8 mouse cellular contexts compared by ENCODE assay signal in genomic region chr8:121513429-121513828, GRCm38 (mm10). TPM values are rescaled to one million over a fixed set of nuclear protein-coding genes. Genes with fewer than 3 reads are reported as not detected.
DNase-seq lines count a peak whose midpoint lies in the region; ATAC-seq and TF ChIP-seq lines count a peak whose summit lies in the region.

No protein-coding gene starts in this region.

- intact Hi-C loops in left cerebral cortex, postnatal 4 days (cut with DNase I): loop anchor here (2.0 to 10.0 kb wide), 3 partner anchors 119 to 401 kb away; partner anchors contain the start of gene Foxl1

- H3K27me3 ChIP-seq in embryonic facial prominence, embryonic 10.5 days (replicated peaks; ENCODE audit: low read depth, poor library complexity, severe bottlenecking): peaks cover 60% of the 10 kb centered on the region
- H3K27me3 ChIP-seq in midbrain, embryonic 16.5 days (ENCODE audit: control insufficient read depth, insufficient read depth, low read depth, low read length): peaks cover 16% of the 10 kb centered on the region
- H3K27me3 ChIP-seq in spleen, adult 2 months (ENCODE audit: control insufficient read depth, insufficient read depth, low read length): no peaks in the 10 kb centered on the region

- H3K9me3 ChIP-seq in embryonic facial prominence, embryonic 10.5 days: no peaks in the 10 kb centered on the region
- no peaks in the 10 kb centered on the region for H3K9me3 ChIP-seq in midbrain, embryonic 16.5 days (replicated peaks; ENCODE audit: control insufficient read depth, low read length, poor library complexity, severe bottlenecking)

- peak; percentile 65 for DNase-seq in 416B (ENCODE audit: low read depth)
- DNase-seq in adrenal gland, postnatal 25 days: peak; percentile 86
- peak; percentile 88 for DNase-seq in embryonic facial prominence, embryonic 10.5 days (ENCODE audit: low spot score)
- peak; percentile 93 for DNase-seq in heart, adult 11 months
- DNase-seq in kidney, adult 11 months: peak; percentile 52
- DNase-seq in left cerebral cortex, postnatal 4 days: peak; percentile 89
- peak; percentile 18 to 65 for DNase-seq in spleen, adult 2 months (ENCODE audit: low read depth in 1 of 2, low spot score in 2 of 2)

- no peak overlapping the region for H3K9ac ChIP-seq in midbrain, embryonic 16.5 days (ENCODE audit: low read depth, low read length)

- TF ChIP-seq POLR2A in spleen, adult 2 months (IDR thresholded peaks at IDR 0.05; ENCODE audit: low read depth, low read length): no peak

- H3K4me3 ChIP-seq in embryonic facial prominence, embryonic 10.5 days: no peak overlapping the region
- H3K4me3 ChIP-seq in midbrain, embryonic 16.5 days (ENCODE audit: low read depth, low read length): no peak overlapping the region
- H3K4me3 ChIP-seq in spleen, adult 2 months (ENCODE audit: extremely low read depth, insufficient read depth, insufficient read length): no peak overlapping the region

- H3K36me3 ChIP-seq in embryonic facial prominence, embryonic 10.5 days (replicated peaks): no peaks in the 10 kb centered on the region
- no peaks in the 10 kb centered on the region for H3K36me3 ChIP-seq in midbrain, embryonic 16.5 days (ENCODE audit: control insufficient read depth, insufficient read depth, low read length)
- H3K36me3 ChIP-seq in spleen, adult 2 months (ENCODE audit: control insufficient read depth, insufficient read depth, low read length): no peaks in the 10 kb centered on the region

- 7% methylated on average over 12 of the region's 12 CpGs for WGBS in embryonic facial prominence, embryonic 10.5 days
- 8% methylated on average over 12 of the region's 12 CpGs for WGBS in midbrain, embryonic 16.5 days
- 5% methylated on average over 12 of the region's 12 CpGs for WGBS in spleen, adult 2 months

- peak; percentile 79; the same call in 1 of the 2 replicates for TF ChIP-seq CTCF in spleen, adult 2 months (IDR thresholded peaks at IDR 0.05; ENCODE audit: extremely low read depth, insufficient read depth, insufficient read length, insufficient replicate concordance)

- H3K4me1 ChIP-seq in embryonic facial prominence, embryonic 10.5 days: peaks cover 12% of the 10 kb centered on the region
- H3K4me1 ChIP-seq in midbrain, embryonic 16.5 days (ENCODE audit: control insufficient read depth, insufficient read depth, low read length): no peaks in the 10 kb centered on the region
- H3K4me1 ChIP-seq in spleen, adult 2 months (ENCODE audit: control insufficient read depth, insufficient read depth, insufficient read length): no peaks in the 10 kb centered on the region

- no peak overlapping the region for H3K27ac ChIP-seq in embryonic facial prominence, embryonic 10.5 days (replicated peaks)
- no peak overlapping the region for H3K27ac ChIP-seq in midbrain, embryonic 16.5 days (ENCODE audit: low read length)
- no peak overlapping the region for H3K27ac ChIP-seq in spleen, adult 2 months (ENCODE audit: insufficient read depth, low read length)

- ATAC-seq in midbrain, embryonic 16.5 days: peak; percentile 82

- no peak overlapping the region for H3K4me2 ChIP-seq in midbrain, embryonic 16.5 days (ENCODE audit: low read length)

RNA-seq across cellular contexts. Expression of gene 1700018B08Rik, which starts 30.7 kb away (rescaled TPM):
- not detected in 2 replicates for total RNA-seq in adrenal gland, postnatal 25 days (2021)
- polyA plus RNA-seq in embryonic facial prominence, embryonic 10.5 days (2016; fragmentation: Nextera tagmentation; extraction: Ambion mirVana): not detected in 2 replicates
- total RNA-seq in left cerebral cortex, postnatal 4 days (2021): not detected
- not detected in 2 replicates for polyA plus RNA-seq in midbrain, embryonic 16.5 days (2015; fragmentation: Nextera tagmentation; extraction: Ambion mirVana)
- not detected in 2 replicates for polyA plus RNA-seq in spleen, adult 2 months (2012; rRNA removed)

Comparison
In these comparisons a context has a peak if more than half of its experiments do, and no peak if none do; other contexts are left out.
1. DNase-seq: peak in every context shown above with its lines; median percentile 93 in heart, adult 11 months; 89 in left cerebral cortex, postnatal 4 days; 88 in embryonic facial prominence, embryonic 10.5 days; 86 in adrenal gland, postnatal 25 days; 65 in 416B; 52 in kidney, adult 11 months; 42 in spleen, adult 2 months.